Mouse (Mus musculus) right cerebral cortex, postnatal 36 days (tissue): ENCODE results near the gene Sgk1.

Source experiments
- DNase-seq, 2 experiments: peaks; one replicate each; pipeline ENCODE4 v3.0.0; 2022; ENCODE audit warnings: low spot score in 2 of 2, mixed read lengths in 1 of 2

Sgk1 gene

GRCm38 (mm10) chr10:21918016-21918749 is 36.2 kb downstream of the Sgk1 start:
- no peak for DNase-seq

GRCm38 (mm10) chr10:21918750-21919145 is 36.8 kb downstream of the Sgk1 start:
- no peak for DNase-seq

GRCm38 (mm10) chr10:21920611-21921010 is 38.6 kb downstream of the Sgk1 start:
- DNase-seq: no peak

GRCm38 (mm10) chr10:21922716-21923350 is 40.8 kb downstream of the Sgk1 start:
- DNase-seq: no peak

DNA sequence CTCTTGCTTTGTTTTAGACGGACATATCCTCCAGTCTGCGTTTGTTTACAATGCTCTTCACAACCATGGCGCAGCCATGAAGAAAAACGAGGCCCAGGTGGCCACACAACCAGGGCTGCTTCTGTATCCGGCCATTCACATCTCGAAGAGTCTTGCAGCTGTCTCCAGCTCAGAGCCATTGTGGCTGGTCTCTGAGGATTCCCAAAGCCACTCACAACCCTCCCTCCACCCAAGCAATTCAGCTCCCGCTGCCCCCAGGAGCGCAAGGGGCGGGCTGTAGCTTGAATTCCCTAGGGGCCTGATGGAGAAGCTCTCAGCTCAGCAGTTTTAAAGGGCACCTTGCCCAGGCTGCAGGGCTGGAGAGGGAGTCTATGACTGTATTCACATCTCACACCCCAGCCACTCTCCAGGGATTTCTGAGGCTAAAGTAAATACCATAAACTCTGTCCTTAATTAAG is 41.5 kb downstream of the Sgk1 start:
- peak in 1 of 2 experiments; percentile 33 for DNase-seq

- peak in 1 of 2 experiments; percentile 42 for DNase-seq
These were observed 42.2 kb downstream of the Sgk1 start for GRCm38 (mm10) chr10:21924051-21924720.

DNA sequence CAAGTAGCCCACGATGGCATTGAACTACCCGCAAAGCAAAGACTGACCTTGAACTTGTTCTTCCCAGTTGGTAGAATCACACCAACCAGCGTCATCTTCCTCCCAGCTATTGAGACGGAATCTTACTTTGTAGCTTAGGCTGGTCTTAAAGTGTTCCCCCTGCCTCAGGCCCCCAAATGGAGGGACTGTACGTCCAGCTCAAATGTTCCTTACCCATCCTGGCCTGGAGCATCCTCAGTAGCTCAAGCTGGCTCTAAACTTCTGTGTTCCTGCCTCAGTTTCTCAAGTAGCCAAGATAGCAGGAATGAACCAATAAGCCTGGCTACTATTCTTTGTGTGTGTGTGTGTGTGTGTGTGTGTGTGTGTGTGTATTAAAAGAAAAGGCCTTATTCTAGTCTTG is 45.0 kb downstream of the Sgk1 start:
- no peak for DNase-seq

DNA sequence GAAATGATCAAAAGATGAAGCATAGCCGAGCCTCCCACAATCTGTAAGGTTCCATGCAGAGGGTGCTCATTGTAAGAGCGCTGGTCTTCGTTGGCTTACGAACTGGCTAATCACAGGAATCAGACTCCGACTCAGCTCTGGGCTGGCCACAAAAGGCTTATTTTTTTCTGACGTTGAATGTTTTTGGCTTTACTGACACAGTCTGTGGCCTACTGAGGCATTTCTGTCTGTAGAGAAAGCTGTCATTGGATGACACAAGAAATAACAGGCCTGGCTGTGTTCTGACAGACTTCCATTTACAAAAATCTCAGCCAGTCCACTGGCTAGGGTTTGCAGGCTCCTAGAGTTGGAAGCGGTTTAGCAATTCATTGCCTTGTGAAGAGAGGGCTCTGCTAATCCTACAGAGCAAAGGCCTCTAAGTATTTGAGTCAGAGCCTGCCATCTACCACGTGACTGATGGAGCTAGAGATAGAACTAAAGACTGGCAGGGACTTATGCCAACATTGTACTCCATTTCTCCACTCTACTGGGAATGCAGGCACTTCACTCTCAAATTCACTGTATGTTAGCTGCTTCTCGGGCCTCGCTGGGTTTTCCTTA is 48.9 kb downstream of the Sgk1 start:
- no peak for DNase-seq

DNA sequence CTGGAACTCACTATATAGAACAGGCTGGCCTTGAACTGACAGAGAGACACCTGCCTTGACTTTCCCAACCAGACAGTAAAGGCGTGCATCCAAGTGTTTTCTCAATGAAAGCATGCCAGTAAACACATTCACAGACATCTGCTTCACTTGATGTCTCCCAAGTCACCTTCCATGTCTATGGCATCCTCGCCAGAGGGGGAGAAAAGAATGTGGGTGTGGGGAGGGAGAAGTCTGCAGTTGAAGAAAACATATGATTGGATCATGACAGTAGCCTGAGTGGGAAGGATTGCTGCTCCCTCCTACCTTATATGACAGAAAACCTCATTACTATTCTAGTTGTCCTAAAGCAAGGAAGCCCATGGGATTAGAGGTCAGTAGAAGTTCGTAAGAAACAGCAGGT is 50.8 kb downstream of the Sgk1 start:
- no peak for DNase-seq

GRCm38 (mm10) chr10:21934826-21935225 is 52.8 kb downstream of the Sgk1 start:
- DNase-seq: no peak

DNA sequence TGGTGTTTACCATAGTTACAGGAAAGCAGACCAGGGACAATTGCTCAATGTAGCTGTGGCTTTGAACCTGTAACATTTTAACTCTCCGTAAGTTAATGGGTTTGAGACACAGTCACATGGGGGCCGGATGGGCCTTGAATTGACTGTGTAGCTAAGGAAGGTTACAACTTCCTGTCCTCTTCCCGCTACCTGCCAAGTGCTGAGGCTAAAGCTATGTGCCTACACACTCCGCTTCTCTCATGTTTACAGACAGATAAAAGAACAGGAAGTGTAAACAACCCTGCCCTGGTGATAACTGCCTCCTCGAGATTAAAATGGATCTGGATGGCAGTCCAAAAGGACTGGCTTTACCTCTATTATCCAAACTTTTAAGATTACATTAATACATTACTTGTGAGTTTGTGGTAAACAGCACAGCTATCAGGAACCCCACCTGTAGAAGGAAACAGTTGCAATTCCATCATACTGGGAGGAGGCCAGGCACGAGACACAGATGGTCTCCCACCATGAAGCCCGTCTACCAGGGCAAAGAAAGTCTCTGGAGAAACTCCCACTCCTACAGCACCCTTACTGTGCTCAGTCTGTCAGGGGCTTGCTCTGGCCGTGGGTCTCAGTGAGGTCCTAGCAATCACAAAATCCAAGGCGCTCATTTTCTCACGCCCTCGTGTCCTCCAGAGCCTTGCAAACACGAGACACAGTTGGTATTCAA is 54.7 kb downstream of the Sgk1 start:
- DNase-seq: no peak

DNA sequence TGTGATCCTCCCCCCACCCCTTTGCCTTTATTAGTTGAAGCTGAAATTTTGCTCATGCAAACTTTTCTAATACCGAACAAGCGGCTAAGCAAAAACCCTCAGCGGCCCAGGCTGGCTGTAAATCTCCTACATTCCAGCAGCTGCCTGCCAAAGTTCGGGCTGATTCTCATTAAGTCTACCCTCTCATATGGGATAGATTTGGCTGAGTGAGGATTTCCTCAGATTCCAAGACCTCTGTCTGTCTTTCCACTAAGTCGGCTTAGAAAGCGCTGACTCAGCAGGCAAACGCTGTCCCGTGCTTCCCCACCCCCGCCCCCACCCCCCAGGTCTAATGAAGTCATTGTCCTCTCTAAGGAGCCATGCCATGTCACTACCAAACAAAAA is 55.2 kb downstream of the Sgk1 start:
- DNase-seq: no peak

GRCm38 (mm10) chr10:21938166-21938565 is 56.2 kb downstream of the Sgk1 start:
- DNase-seq: no peak

- no peak for DNase-seq
These were observed 59.3 kb downstream of the Sgk1 start for GRCm38 (mm10) chr10:21941235-21941634.

- DNase-seq: no peak
These were observed 61.2 kb downstream of the Sgk1 start for GRCm38 (mm10) chr10:21943145-21943700.

DNA sequence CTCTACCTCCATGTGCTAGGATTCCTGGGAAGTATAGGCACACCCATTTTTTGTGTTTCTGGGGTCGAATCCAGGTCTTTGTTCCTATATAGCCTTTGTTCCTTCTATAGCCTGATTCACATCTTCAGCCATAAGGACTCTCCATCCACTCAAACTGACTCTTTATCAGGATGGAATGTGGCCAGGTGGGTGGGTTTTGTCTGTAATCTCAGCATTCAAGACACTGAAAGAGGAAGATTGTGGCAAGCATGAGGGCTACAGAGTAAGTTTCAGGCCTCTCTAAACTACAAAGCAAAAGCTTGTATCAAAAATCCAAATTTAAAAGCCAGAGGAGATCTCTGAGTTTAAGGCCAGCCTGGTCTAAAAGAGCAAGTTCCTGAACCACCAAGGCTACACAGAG is 63.2 kb downstream of the Sgk1 start:
- no peak for DNase-seq

DNA sequence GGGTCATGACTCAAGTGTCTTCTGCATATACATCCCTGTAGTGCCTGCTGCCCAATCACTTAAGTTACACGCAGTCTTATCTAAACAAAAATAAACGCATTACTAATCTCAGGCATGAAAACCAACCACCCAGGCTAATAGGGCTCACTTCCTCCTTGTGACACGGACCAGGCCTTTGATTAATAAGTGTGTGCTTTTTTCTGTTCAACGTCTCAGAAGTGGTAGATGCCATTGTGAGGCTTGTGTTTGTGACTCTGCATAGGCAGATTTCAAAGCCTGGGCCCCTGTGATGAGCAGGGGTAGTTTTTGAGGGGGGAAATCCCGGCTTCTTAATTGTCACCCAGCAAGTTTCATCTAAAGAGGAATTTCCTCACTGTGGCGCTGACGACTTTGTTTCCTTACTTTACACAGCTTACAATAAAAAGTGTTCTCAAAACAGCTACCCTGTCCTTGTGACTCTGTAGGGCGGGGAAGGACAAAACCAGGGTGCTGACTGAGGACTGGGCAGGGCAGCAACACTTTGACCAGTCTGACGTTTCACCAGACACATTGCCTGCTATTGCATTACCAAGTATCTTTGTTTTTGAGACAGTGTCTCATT is 64.9 kb downstream of the Sgk1 start:
- DNase-seq: no peak

DNA sequence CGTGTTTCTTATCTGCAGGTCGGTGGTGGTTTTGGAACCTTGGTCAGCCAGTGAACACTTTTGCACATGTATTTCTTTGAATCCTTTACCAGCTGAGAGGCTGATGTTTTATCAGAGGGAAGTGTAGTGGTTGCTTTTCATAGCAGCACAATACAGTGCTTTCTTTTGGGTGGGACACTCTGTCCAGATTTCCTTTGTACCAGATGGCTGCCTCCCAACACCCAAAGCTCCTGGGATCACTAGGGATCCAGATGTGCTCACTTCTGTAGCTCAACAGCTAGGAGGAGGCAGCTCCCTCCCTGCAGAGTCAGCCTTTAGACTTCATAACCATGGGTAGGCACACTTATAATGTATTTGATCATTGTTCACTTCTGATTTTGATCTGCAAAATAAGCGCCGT is 70.5 kb downstream of the Sgk1 start:
- DNase-seq: no peak

DNA sequence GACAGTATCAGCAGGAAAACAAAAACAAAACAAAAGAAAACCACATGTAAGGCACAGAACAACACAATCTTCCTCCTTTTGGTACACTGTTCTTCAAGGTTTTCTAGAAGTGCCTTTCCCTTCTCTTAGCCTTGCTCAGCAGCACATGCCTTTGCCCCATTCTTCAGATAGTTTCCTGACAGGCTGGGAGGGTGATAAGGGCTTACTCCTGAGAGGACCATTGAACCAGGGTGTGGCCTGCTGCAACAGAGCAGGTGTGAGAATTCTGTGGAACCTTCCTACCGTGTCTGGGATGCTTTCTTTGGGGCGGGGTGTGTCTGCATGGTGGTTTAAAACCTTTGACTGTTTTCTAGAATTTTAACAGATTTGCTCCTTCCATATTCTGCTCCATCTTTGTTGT is 79.1 kb downstream of the Sgk1 start:
- no peak for DNase-seq

DNA sequence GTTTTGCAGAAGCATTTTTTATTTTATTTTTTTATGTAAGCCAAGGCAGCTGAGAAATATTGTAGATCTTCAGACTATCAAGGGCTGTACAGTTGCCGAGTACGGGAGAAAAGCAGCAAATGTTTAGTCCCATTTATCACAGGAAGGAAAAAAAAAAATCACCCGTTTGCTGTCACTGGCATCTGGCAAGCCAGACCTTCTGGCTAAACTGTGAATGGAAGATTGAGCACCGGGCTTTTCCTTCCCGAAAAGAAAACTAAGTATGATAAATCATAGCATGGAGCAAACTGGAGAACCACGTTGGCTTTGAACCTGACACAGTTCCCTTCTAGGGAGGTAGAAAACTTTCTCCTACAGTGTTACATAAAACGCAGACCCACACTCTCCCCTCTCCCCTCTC is 81.0 kb downstream of the Sgk1 start:
- no peak for DNase-seq

DNA sequence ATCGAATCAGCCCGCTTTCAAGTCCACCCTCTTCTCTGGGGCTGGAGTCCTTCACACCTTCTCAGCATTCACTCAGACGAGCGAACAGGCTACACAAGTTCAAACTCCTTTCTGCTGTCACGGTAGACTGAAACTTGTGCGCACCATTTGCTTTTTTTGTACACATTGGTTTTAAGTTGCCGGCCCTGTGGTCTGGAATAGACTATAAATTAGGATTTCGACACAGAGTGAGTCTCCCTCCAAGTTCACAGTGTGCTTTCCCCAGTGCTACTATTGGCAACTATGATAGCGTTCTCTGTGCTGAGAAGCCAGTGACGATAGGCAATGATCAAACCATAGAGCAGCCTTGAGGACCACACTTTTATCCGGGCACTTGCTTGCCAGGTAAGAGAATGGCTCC is 91.7 kb downstream of the Sgk1 start:
- no peak for DNase-seq
